Mouse (Mus musculus): ENCODE measurements around the gene Sardh.

GRCm38 (mm10) chr2:27162656-27163055 is 85.5 kb downstream of the Sardh start:
- TF ChIP-seq ZC3H11A (IDR thresholded peaks at IDR 0.05; ENCODE audit: borderline replicate concordance, low read depth, low read length): no peak
- TF ChIP-seq HCFC1 (IDR thresholded peaks at IDR 0.05; ENCODE audit: borderline replicate concordance, insufficient read depth, low read length): no peak
- no peak for TF ChIP-seq MAFK (IDR thresholded peaks at IDR 0.05; ENCODE audit: insufficient read depth, low read depth, low read length)
- TF ChIP-seq CHD2 (IDR thresholded peaks at IDR 0.05; ENCODE audit: low read depth, low read length): no peak
